Mouse (Mus musculus): ENCODE data around the gene St8sia1. TPM values are rescaled to one million over a fixed set of nuclear protein-coding genes. Genes with fewer than 3 reads are reported as not detected.

Gene St8sia1
- polyA plus RNA-seq, 1 experiment = 0.12 TPM

GRCm38 (mm10) chr6:142916271-142916941 is 47.8 kb downstream of the St8sia1 start:
- 84% methylated on average over 11 of the region's 11 CpGs for WGBS
- no peak for DNase-seq (ENCODE audit: low read depth, low spot score)

GRCm38 (mm10) chr6:142915464-142915863 is 48.8 kb downstream of the St8sia1 start:
- DNase-seq (ENCODE audit: low read depth, low spot score) = no peak
- 57% methylated on average over 5 of the region's 5 CpGs for WGBS

GRCm38 (mm10) chr6:142914676-142915075 is 49.6 kb downstream of the St8sia1 start:
- 80% methylated on average over 10 of the region's 10 CpGs for WGBS
- no peak for DNase-seq (ENCODE audit: low read depth, low spot score)

GRCm38 (mm10) chr6:142911263-142911662 is 53.0 kb downstream of the St8sia1 start:
- WGBS = 90% methylated on average over 3 of the region's 3 CpGs

GRCm38 (mm10) chr6:142910721-142911120 is 53.5 kb downstream of the St8sia1 start:
- DNase-seq (ENCODE audit: low read depth, low spot score) = no peak
- WGBS = 92% methylated on average over 7 of the region's 7 CpGs

More at GRCm38 (mm10) chr6:142911263-142911662, 53.0 kb downstream of the St8sia1 start:
- no peak for DNase-seq (ENCODE audit: low read depth, low spot score)

GRCm38 (mm10) chr6:142909771-142910105 is 54.5 kb downstream of the St8sia1 start:
- DNase-seq (ENCODE audit: low read depth, low spot score) = no peak
- 82% methylated on average over 3 of the region's 3 CpGs for WGBS

- WGBS = 76% methylated on average over 5 of the region's 5 CpGs
- DNase-seq (ENCODE audit: low read depth, low spot score) = no peak
Measured at GRCm38 (mm10) chr6:142908911-142909770, 55.1 kb downstream of the St8sia1 start.

GRCm38 (mm10) chr6:142908412-142908811 is 55.8 kb downstream of the St8sia1 start:
- 81% methylated on average over 3 of the region's 3 CpGs for WGBS
- no peak for DNase-seq (ENCODE audit: low read depth, low spot score)

GRCm38 (mm10) chr6:142895371-142895770 is 68.9 kb downstream of the St8sia1 start:
- 80% methylated on average over 3 of the region's 3 CpGs for WGBS

GRCm38 (mm10) chr6:142893716-142894115 is 70.5 kb downstream of the St8sia1 start:
- WGBS = 71% methylated on average over 4 of the region's 4 CpGs
- DNase-seq (ENCODE audit: low read depth, low spot score) = no peak

More at GRCm38 (mm10) chr6:142895371-142895770, 68.9 kb downstream of the St8sia1 start:
- DNase-seq (ENCODE audit: low read depth, low spot score) = no peak

- no peak for DNase-seq (ENCODE audit: low read depth, low spot score)
- 62% methylated on average over 6 of the region's 6 CpGs for WGBS
Measured at GRCm38 (mm10) chr6:142890321-142890720, 73.9 kb downstream of the St8sia1 start.

- DNase-seq (ENCODE audit: low read depth, low spot score) = no peak
- WGBS = 89% methylated on average over 9 of the region's 9 CpGs
Measured at GRCm38 (mm10) chr6:142888970-142889740, 75.1 kb downstream of the St8sia1 start.

GRCm38 (mm10) chr6:142888346-142888745 is 75.9 kb downstream of the St8sia1 start:
- 81% methylated on average over 6 of the region's 6 CpGs for WGBS
- DNase-seq (ENCODE audit: low read depth, low spot score) = no peak

- no peak for DNase-seq (ENCODE audit: low read depth, low spot score)
- WGBS = 62% methylated on average over 1 of the region's 1 CpGs
Measured at GRCm38 (mm10) chr6:142887375-142887774, 76.9 kb downstream of the St8sia1 start.

GRCm38 (mm10) chr6:142885364-142886154 is 78.7 kb downstream of the St8sia1 start:
- DNase-seq (ENCODE audit: low read depth, low spot score) = no peak
- WGBS = 68% methylated on average over 11 of the region's 11 CpGs

GRCm38 (mm10) chr6:142884128-142884527 is 80.1 kb downstream of the St8sia1 start:
- no peak for DNase-seq (ENCODE audit: low read depth, low spot score)
- 60% methylated on average over 9 of the region's 9 CpGs for WGBS

- no peak for DNase-seq (ENCODE audit: low read depth, low spot score)
- 82% methylated on average over 8 of the region's 8 CpGs for WGBS
Measured at GRCm38 (mm10) chr6:142880849-142881470, 83.3 kb downstream of the St8sia1 start.

GRCm38 (mm10) chr6:142878744-142879701 is 85.2 kb downstream of the St8sia1 start:
- DNase-seq (ENCODE audit: low read depth, low spot score) = no peak

More at GRCm38 (mm10) chr6:142878744-142879701, 85.2 kb downstream of the St8sia1 start:
- whole genome bisulfite sequencing = 28% methylated on average over 15 of the region's 15 CpGs
